Mouse (Mus musculus): Measurements from ENCODE around the gene Fubp3. TPM values are rescaled to one million over a fixed set of nuclear protein-coding genes. Genes with fewer than 3 reads are reported as not detected.
A peak's percentile ranks its signal among the peaks of the same experiment; 100 is the strongest.

The Fubp3 gene
- polyA plus RNA-seq, 1 experiment = 39.2 TPM

DNA sequence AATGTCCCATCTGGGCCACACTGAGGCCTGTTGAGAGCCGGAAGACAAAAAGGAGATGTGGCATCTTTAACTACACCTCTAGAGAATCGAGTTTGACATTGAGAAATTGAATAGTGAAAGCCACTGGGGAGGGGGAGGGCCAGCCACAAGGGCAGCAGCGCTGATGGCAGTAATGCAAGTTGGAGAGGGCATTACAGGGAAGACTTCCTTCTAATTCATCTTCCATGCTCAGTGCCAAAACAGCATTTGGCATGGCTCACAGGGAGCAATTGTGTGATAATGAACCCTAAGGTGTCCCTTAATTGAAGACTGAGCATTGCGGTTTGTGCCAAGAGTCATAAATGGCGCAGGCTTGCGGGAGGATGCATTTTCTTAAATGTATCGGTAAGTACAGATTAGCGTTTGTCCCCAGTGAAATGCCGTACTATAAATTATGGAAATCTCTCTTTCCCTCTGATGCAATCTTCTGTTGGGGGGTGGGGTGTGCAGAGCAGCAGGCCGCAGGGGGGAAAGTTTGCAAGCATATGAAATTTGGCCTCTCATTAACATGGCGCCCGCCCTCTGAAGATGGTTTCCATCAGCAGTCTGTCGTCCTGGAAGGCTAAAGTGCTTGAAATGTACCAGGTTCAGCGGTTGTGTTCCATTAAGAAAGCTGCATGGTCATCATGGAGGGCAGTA is 46.2 kb downstream of the Fubp3 start:
- DNase-seq (ENCODE audit: extremely low spot score in 1 of 2, low spot score in 1 of 2) = no peak

- no peak for DNase-seq (ENCODE audit: extremely low spot score in 1 of 2, low spot score in 1 of 2)
These were observed 46.8 kb downstream of the Fubp3 start for GRCm38 (mm10) chr2:31619208-31619607.

DNA sequence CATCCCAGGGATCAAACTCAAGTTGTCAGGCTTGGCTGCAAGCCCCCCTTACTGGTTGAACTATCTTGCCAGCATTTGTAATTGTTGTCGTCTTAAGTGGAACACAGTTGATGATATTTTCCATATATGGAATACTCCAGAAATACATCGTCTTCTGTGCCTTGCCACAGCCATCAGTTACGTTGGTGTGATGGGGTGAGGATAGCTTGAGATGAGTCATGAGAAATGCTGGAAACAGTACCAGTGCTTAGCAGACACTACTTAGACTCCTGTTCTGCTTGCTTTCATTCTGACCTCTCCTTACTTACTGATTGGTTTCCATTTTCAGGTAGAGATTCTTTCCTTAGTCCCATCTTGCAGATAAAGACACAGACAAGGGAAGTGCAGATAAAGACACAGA is 61.1 kb downstream of the Fubp3 start:
- DNase-seq (ENCODE audit: extremely low spot score in 1 of 2, low spot score in 1 of 2) = peak in 1 of 2 experiments; percentile 41

GRCm38 (mm10) chr2:31635281-31636137 is 63.1 kb downstream of the Fubp3 start:
- peak in 1 of 2 experiments; percentile 28 for DNase-seq (ENCODE audit: extremely low spot score in 1 of 2, low spot score in 1 of 2)

DNA sequence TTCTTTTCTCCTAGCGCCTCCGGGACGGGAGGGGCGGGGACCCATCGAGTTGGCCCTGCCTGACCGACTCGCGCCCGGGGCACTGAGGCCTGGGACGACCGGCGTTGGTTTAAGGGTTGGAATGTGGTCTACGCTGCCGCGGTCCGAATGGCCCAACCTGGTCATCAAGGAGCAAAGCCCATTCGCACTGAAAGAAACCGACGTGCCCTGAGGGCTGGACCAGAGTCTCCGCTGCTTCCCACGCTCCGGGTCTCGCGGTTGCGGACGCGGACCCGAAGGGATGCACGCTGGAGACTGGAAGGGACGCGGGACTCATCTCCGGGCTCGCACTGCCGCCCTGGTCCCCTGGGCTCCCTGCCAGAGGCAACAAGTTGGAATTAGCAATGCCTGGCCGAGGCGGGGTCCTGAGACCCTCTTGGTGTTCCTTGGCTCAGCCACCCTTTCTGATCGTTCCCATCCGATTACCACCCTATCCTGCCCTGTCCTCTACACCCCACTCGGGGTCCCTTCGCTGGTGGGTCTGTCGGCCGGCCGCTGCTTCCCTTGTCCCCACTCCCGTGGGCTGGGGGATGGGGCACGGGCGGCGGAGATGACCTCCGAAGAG is 63.8 kb downstream of the Fubp3 start:
- no peak for DNase-seq (ENCODE audit: extremely low spot score in 1 of 2, low spot score in 1 of 2)

GRCm38 (mm10) chr2:31636742-31637141 is 64.3 kb downstream of the Fubp3 start:
- no peak for DNase-seq (ENCODE audit: extremely low spot score in 1 of 2, low spot score in 1 of 2)

GRCm38 (mm10) chr2:31637311-31637710 is 64.9 kb downstream of the Fubp3 start:
- DNase-seq (ENCODE audit: extremely low spot score in 1 of 2, low spot score in 1 of 2) = no peak

DNA sequence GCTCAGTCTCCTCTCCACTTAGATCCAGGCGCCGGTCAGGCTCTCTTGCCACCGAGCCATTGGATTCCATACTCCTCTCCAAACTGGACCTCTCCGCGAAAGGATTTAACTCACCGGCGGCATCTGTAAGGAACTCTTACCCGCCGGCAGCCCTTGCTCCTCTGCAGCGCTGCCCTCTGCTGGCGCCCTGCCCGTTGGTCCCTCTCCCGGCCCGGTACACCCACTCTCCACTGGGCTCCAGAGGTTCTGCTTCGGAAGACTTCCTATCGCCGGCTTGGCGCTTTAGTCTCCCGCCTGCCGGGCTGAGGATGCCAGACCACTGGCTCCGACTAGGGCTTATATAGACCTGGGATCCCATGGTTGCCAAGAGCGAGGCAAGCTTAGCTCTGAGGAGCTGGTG is 65.4 kb downstream of the Fubp3 start:
- DNase-seq (ENCODE audit: extremely low spot score in 1 of 2, low spot score in 1 of 2) = no peak

DNA sequence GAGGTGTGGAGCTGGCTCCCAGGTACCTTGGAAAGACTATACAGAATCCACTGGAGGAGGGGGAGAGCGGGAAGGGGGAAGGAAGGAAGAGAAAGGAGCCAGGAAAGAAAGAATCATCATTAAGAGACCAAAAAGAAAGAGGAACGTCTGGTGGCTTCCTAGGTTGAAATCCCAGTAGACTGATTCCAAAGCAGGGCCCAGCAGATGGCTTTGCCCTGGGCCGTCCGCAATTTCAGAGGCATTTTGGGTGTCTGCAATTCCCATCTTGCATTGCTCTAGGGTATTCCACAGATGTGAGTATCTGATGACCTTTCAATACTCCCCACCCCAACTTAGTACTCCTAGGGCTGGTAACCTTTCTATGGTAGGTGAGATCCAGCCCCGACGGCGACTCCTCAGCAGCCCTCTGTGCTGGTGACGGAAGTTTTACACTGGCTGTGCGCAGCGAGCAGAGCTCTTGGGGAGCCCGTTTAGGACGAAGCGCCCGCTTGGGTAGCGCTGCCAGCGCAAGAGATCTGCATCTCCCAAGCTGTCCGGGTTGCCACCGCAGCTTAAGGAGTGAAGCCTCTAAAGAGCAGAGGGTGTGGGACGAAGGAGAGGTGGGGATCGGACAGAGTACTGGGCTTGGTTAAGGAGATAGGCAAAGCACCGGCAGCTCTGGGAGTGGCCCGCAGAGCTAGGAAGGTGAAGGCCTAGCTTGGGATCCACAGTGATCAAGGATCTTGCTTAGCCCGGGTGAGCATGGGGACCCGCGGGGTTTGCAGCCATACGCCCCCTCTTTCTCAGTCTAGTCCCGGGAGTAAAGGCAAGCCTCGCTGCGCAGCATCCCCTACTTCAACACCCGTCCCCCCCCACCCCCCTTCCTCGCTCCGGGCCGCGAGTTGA is 66.4 kb downstream of the Fubp3 start:
- no peak for DNase-seq (ENCODE audit: extremely low spot score in 1 of 2, low spot score in 1 of 2)

- no peak for DNase-seq (ENCODE audit: extremely low spot score in 1 of 2, low spot score in 1 of 2)
These were observed 67.0 kb downstream of the Fubp3 start for GRCm38 (mm10) chr2:31639466-31639760.

DNA sequence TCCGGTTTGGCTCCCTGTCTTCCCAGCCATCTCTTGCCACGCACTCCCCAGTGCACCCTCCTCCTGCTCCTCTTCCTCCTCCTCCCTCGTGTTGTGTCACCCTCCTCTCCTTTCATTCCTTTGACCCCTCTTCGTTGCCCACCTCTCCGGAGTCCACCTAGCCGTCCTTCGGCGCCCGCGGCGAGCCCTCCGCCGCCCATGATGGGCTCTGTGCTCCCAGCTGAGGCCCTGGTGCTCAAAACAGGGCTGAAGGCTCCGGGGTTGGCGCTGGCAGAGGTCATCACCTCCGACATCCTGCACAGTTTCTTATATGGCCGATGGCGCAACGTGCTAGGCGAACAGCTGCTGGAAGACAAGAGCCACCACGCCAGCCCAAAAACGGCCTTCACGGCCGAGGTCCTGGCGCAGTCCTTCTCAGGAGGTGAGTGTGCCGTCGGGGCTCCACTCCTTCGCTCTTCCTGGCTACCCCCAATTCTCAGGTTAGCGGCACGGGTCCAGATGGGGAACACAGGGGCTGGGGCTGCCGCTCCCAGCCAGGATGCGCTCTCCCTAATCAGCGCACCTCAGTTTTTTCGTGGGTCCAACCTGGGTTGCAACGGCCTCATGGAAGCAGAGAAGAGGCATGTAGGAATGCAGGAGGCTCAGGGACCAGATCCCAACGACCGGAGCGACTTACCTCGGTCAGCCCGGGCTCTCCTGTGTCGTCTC is 67.6 kb downstream of the Fubp3 start, which contains the start of gene Prdm12:
TSS of gene Prdm12 (plus strand) at position 137 of the 708 bp plus-strand sequence.
- DNase-seq (ENCODE audit: extremely low spot score in 1 of 2, low spot score in 1 of 2) = no peak

- no peak for DNase-seq (ENCODE audit: extremely low spot score in 1 of 2, low spot score in 1 of 2)
These were observed 68.4 kb downstream of the Fubp3 start for GRCm38 (mm10) chr2:31640609-31641507.

DNA sequence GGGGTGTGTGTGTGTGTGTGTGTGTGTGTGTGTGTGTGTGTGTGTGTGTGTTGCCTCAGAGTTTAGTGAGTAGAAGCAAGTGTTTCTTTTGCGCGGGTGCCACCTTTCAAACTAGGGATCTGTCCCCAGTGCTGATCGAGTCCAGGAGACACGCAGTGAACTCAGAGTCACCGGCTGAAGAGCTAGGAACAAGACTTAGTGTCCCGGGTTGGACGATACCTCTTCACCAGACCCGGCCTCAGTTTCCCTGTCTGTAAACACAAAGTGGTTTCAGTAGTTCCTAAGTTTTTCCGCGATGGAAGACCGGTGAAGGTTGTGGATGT is 69.0 kb downstream of the Fubp3 start:
- no peak for DNase-seq (ENCODE audit: extremely low spot score in 1 of 2, low spot score in 1 of 2)

GRCm38 (mm10) chr2:31641929-31642328 is 69.5 kb downstream of the Fubp3 start:
- no peak for DNase-seq (ENCODE audit: extremely low spot score in 1 of 2, low spot score in 1 of 2)

DNA sequence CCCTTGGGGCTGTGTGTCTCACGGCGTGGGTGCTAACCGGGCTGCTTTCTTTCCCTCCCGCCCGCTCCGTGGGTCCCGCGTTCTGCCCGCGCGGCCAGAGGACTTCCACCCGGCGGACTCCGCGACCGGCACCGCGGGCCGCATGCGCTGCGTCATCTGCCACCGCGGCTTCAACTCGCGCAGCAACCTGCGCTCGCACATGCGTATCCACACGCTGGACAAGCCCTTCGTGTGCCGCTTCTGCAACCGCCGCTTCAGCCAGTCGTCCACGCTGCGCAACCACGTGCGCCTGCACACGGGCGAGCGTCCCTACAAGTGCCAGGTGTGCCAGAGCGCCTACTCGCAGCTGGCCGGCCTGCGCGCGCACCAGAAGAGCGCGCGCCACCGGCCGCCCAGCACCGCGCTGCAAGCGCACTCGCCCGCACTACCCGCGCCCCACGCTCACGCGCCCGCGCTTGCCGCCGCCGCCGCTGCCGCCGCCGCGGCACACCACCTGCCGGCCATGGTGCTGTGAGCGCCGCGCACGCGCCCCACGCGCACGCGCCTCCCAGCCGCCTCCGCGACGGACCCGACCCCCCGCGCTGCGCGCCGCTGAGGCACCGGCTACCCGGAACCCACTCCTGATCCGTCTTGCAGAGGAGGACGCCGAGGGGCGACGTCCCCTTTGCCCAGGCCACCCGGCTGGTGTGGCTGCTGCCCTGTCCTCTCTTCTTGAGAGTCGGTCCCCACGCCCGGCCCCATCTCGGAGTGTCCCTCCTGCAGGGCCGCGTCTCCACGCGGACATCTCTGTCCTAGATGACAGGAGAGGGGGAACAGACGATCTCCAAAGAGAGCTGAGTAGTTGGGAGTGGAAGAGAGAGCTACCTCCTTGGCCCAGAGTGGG is 81.8 kb downstream of the Fubp3 start:
- peak; percentile 44 to 76 for DNase-seq (ENCODE audit: extremely low spot score in 1 of 2, low spot score in 1 of 2)

DNA sequence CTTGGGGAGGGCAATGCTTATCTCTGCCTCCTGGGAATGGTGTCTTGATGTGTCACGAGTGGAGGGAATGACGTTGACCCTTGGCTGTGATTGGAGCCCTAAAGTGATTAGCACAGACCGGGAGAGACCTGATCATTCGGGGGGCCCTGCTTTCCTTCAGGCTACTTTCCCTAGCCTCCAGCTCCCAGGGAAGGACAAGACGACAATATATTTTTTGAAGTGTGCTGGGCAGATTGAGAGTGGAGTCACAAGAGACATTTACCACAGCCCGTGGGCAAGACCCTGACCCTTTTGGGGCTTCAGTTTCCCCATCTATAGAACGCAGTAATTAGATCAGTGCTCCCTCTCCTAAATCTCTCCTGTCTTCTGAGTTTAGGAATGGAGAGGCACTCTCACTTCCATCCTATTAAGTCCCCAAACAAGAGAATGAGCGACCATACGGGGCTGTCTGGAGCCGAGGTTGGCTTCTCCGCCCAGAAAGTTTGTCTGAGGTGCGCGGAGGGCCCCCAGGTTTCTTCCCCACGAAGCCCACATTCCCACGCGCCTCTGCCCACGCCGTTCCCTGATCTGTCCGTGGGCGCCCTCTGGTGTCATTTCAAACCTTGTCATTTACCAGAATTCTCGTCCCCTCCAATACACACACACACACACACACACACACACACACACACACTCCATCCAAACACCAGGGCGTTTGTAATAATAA is 82.6 kb downstream of the Fubp3 start:
- DNase-seq (ENCODE audit: extremely low spot score in 1 of 2, low spot score in 1 of 2) = peak in 1 of 2 experiments; percentile 84

- no peak for DNase-seq (ENCODE audit: extremely low spot score in 1 of 2, low spot score in 1 of 2)
These were observed 83.9 kb downstream of the Fubp3 start for GRCm38 (mm10) chr2:31656374-31656773.

Data from frontal cortex, adult 2 months (tissue).